Mouse (Mus musculus): ENCODE results near the gene Spock1.

DNA sequence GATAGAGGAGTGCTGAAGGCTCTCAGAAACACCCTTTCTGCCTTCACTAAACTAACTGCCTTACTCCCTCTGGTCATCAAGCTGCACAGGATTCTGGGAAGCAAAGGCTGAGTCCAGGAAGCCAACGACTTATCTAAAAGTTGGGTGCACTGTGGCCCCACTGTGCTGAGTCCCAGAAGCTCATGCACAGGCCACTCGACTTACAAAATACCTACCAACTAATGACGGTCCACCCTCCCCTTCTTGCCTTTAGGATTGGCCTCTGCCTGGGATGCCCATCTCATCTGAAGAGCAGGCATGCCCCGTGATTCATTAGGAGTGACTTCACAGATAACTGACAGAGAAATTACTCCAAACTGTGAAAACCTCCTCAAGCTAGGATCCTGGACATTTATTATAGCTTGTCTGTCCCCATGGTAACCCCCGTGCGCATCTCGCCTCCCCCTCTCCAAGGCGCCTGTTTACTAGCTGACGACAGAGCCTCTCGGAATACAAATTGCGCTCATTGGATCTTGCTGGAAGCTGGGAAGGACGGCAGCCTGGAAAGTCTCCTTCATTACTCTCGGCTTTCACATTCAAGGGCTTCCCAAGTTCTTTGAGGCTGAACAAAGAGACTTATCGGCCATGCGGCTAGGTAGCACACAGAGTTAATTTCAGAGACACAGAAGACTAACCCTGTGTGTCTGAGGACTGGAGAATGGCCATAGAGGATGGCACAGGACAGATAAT, 312.9 kb downstream of the Spock1 start:
- no peak for TF ChIP-seq POLR2A (IDR thresholded peaks at IDR 0.05; ENCODE audit: extremely low read depth, insufficient read depth, low read length)
- no peak for TF ChIP-seq CTCF (IDR thresholded peaks at IDR 0.05; ENCODE audit: low read depth, low read length)

All from liver, adult 2 months (tissue).